Mouse (Mus musculus) lung, postnatal 36 days (tissue): Measurements from ENCODE around the gene Atmin.

Experiments
- DNase-seq: peaks from one replicate; pipeline ENCODE4 v3.0.0; 2022; ENCODE audit warnings: mixed read lengths

The Atmin gene

DNA sequence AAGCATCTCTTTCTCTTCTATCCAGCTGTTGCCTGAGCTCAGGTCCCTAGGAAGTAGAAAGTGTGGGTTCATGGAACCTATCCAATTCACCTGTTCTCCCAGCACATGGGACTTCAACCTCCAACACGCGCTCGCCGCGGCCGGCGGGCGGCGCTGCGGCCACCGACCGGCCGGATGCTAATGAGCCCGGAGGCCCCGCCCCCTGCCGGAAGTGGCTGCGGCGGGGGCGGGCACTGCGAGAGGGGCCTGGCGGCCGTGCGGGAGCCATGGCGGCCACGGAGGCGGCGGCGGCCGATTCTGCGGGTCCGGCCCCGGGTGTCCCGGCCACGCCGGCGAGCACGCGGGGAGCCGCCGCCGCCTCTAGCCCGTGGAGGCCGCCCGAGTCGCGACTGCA lies at the start of gene Atmin:
Gene Atmin (plus strand): TSS at position 233 of the 394 bp plus-strand sequence.
- peak; percentile 93 for DNase-seq

DNA sequence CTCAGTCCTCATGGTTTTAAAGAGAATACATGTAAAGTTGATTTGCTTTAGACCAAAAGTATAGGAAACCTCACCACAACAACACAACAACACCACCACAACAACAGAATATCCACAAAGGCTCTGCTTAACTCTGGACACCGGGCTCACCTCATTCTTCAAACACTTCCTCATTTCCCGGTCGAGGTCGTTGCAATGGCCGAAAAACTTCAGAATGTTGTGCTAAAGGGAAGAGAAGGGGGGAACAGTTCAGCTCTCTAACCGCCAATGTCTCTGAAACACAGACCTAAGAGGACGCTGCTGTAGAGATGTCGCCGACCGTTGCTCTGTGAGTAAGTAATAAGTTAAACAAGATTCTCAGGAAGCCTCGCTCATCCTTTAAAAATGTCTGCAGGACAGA lies 49.3 kb upstream of the Atmin start:
- DNase-seq = no peak

- DNase-seq = no peak
Observed at GRCm38 (mm10) chr8:116895521-116895920, 47.7 kb upstream of the Atmin start.

- DNase-seq = no peak
Observed at GRCm38 (mm10) chr8:116904736-116905135, 38.5 kb upstream of the Atmin start.

DNA sequence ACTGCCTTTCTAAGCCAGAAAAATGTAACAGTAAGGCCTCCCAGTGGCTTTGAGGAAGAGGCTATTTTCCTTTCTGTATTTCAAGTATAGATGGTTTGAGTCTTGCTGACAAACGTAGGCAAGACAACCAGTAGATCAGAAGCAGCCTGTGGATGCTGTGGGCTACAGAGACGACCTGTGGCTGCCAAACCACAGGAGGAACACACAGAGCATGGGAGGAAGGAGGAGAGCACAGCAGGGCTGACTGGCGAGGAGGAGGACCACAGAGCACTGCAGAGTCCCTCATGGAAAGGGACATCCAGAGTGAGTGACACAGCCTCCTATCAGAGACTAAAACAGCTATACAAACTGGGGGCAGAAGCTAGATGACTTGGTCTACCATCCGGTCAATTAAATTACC lies 37.9 kb upstream of the Atmin start:
- no peak for DNase-seq

DNA sequence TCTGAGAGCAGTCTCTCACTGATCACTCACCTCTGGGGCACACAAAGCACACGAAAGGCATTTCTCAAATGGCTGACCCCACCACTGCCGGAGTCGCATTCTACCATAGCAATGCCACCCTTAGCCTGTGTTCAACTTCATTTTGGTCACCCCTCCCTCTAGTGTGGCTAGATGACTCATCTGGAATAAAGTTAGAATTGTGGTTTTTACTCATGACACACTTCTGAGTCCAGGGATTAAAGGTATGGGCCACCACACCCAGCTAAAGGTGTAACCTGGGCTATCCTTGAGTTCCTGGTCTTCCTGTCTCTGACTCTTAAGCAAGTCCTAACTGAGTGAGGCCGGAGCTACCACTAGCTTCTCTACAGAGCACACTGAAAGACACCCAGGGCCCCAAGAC lies 37.4 kb upstream of the Atmin start:
- DNase-seq = no peak

DNA sequence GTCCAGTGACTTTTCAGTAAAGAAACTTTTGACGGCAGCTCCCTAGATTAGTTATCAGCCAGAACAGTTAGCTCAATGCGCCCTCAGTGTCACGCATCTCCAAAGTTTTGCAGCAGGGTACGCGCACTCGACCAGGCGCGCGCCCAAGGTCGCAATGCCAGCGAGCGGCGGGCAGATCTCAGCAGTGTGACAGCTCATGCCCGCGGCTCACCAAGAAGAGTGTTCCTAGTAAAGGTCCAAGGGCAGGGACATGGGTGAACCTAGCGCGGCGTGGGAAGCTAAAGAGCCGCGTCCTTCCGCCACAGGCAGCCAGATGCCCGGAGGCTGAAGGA lies 22.2 kb upstream of the Atmin start:
- no peak for DNase-seq

DNA sequence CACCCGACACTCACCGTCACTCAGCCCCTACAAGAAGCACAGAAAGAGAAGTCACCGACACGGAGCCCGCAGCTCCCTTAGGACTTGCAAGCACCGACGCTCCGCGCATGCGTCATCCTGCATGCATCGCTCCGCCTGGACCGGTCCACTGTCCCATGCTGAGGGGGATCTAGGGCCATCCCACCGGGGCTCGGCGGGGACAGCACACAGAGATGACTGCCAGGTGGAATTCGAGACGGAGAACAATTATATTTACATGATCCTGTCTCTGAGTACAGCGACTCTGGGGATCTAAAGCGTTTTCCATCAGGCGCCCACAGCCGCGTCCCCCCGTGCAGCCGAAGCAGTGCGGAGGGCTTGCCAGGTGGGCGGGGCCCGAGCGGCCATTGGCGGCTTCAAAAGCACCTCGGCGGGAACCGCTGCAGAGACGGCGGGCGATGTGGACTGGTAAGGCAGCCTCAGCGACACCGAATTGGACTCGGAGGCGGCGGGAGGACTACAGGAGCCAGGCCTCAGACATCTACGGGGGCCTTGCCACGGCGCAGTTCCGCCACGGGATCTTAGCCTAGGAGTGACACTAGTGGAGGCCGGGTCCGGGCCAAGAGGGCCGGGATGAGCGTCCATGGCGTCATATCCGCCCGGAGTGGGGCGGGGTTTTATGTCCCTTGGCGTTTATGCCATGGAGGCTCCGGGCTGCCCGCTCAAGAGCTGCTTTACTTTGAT lies 21.7 kb upstream of the Atmin start, which contains the start of the genes Cmc2 and Cenpn:
Gene Cmc2 (minus strand): TSS at position 119 of the 723 bp plus-strand sequence.
Gene Cenpn (plus strand): TSS at position 394 of the 723 bp plus-strand sequence.
- peak; percentile 93 for DNase-seq

GRCm38 (mm10) chr8:116922060-116922757 lies 21.0 kb upstream of the Atmin start:
- no peak for DNase-seq

GRCm38 (mm10) chr8:116923526-116923925 lies 19.7 kb upstream of the Atmin start:
- DNase-seq = no peak

DNA sequence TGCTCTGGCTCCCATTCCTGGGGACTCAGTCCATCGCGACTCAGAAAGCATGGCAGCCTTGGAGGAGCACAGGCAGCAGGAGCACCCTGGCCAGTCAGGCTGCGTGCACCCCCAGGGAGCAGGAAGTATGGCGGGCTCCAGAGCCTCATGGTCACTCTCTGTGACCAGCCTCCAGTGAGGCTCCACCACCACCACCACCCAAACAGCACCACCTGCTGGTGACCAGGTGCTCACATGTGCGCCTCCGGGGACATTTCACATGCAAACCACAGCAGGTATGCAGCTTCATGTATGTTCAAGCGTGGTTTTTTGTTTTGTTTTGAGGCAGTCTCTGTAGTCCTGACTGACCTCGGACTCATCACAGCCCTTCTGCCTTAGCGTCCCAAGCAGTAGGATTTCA lies 15.3 kb upstream of the Atmin start:
- peak; percentile 58 for DNase-seq

- DNase-seq = no peak
Observed at GRCm38 (mm10) chr8:116928588-116928987, 14.6 kb upstream of the Atmin start.

DNA sequence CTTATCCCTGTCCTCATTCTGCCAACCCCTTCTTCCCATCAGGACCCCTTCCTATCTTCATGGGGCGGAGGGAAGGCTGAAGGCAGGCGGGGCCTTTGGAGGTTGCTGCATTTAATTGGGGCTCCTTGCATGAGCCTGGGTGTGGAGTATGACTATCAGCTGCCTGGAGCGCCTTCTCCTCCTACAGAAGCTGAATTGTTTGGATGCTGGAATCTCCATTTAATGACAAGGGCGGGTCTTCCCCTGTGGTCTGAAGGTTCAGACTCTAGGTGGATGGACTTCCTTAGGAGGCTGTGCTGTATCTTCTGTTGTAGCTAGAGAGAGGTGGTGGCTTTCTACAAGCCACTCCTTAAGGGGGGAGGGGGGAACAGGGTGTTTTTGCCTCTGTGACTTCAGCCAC lies 8.2 kb upstream of the Atmin start:
- DNase-seq = no peak

DNA sequence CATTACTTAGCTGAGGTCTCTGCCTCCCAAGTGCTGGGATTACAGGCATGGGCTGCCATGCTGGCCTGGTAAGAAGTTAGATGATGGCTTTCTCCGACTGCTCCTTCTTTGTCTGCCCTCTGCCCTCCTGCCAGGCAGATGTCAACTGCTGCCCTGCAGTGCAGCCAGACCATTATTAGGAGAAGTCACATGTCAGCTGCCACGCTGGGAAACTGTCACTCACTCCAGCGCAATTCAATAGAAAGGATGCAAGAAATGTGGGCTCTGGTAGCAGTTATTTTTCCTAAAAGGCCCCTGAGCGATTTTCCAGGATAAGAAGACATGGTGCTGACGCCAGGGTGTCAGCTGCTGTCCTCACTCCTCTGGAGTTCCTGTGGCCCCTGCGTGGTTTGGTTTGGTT lies 7.7 kb upstream of the Atmin start:
- no peak for DNase-seq

DNA sequence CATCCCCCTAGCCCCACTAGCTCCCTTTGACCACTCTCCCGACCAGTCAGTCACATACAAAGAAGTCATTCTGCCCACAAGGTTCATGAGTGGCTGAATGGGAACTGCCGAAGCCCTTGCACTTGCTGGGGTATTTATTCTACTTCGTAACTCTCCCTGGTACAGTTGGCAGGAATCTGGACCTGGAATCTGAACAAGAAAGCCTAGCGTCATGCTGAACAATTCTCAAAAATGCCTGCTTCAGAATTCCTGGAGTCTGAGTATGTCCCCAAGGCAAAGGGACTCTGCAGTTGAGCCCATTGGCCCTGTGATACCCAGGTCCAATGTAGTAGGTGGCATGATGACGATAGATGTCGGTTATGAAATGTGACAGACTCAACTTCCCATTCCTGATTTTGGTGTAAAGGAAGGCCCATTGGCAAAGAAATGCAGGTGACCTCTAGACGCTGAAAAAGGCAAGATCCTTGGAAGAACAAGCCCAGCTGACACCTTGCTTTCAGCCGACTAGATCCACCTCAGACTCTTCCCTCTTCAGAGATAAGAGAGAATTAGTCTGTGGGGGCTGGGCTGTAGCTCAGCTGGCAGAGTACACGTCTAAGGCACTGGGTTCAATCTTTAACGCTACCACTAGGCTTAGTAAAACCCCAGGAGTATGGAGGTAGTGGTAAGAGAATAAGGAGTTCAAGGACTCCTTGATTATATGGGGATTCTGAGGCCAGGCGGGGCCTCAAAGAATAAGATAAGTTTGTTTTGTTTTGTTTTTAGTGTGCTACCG lies 722 bp upstream of the Atmin start:
- DNase-seq = peak; percentile 14

GRCm38 (mm10) chr8:116943555-116944384 lies 577 bp downstream of the Atmin start:
- peak; percentile 27 for DNase-seq

DNA sequence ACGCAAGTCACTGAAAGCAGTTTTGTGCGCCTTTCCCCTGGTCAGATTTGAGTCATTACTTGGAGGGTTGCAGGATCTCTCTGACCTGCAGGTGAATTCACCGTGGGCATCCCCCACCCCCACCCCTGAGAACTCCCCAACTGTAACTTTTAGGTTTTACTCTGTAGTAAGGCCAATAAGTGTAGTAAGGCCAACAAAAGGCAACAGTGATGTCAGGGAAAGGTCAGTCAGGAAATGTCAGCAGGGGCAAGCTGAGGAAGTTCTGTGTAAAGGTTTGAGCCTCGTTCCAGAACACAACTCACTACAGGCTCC lies 1.1 kb downstream of the Atmin start:
- DNase-seq = no peak

DNA sequence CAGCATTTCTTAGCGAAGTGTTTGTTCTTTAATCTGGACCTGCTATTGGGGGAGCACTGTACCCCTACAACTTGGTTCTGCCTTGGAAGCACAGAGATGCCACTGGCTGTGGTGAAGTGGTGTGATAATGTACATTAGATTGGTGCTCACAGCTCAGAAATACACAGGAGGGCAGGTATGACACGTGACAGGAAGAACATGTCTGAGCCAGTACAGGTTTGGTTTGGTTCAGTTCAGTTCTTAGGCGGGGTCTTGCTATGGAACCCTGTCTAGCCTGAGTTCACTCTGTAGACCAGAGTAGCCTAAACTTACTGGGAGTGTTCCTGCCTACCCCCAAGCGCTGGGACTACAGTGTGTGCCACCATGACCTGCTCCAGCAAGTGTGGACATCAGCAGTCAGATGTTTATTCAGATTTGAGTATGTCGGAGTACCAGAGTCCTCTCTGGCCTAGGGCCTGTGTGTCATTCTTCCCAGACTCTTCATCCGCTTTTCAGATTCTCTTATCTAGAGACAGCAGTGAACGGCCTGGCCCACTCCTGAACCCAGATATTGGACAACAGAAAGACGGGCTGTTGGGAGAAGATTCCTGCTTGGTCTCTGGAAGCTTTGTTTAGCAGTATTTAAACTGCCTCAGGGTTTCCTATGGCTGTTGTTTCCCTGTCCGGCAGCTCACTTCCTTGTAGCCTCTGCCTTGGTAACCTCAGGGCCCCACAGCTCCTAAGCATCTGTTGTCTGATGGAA lies 2.1 kb downstream of the Atmin start:
- no peak for DNase-seq

DNA sequence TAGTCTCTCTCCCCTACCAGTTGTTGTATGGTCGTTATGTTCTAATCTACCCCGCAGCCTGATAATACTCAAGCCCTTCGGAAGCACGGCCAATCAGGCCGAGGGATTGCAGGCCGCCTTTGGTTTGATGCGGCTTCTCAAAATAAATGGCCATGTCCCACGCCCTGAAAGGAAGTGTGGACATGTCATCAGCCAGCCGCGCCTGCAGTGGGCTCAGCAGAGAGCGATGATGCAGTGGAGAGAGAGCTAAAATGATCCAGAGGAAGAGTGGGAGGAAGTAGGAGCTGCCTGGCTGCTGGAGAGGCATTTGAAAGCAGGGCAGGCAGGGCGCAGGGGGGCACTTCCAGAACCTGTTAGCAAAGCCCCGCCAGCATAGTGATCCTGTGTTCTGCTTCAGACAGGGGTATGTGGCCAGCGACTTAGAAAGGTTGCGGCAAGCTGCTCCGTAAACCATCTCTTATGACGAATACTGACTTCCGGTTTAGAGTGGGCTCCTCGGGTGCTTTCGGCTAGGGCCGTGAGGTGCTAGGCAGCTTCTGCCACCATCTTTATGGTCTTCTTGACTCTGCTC lies 3.2 kb downstream of the Atmin start:
- DNase-seq = peak; percentile 26

GRCm38 (mm10) chr8:116946851-116947250 lies 3.7 kb downstream of the Atmin start:
- DNase-seq = no peak

GRCm38 (mm10) chr8:116947589-116947988 lies 4.4 kb downstream of the Atmin start:
- no peak for DNase-seq

DNA sequence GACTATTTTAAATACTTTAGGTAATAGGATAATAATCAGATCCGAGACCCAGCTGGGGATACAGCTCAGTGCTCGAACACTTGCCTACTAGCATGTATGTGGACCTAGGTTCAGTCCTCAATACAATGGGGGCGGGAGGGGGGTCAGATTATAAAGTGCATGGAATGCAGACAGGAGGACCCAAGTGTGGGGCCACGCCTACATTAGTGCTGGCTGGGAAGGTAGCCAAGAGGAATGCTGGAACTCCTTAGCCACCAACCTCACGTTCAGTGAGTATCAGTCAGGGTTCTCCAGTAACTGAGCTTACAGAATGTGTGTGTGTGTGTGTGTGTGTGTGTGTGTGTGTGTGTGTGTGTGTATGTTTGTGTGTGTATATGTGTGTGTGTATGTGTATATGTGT lies 8.2 kb downstream of the Atmin start:
- DNase-seq = peak; percentile 46
